Comparison of ENCODE assay signal across 9 mouse cellular contexts in the genomic region with DNA sequence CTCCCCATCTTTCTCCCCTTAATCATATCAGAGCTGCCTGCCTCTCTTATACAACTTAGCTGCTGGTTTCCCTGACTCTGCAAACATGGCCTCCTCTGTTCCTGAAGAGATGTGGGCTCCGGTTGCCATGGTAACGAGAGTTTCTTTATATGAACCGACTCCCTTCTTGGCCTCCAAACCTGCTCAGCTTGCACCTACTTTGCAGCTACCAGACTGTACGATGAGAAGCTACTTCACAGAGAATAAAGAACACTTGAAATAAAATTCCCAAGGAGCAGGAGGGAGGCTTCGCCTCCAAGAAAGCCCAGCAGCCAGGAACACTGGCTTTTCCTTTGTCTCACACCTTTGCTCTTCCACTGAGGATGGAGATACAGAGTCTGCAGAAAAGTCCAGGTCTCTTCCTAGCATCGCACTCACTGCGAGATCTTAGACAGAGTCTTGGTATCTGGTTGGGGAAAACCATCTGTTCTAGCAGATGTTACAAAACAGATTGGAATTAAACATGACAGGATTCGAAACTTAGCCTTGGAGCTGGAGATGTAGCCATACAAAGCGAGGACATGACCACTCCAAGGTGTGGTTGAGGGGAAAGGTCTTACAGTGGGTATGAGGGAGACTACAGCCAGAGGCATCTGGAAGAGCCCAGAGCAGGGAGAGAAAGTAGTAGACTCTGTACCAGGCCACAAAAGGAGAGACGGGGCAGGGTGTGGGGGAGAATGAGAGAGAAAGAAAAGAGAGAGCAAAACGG. TPM values are rescaled to one million over a fixed set of nuclear protein-coding genes. Genes with fewer than 3 reads are reported as not detected.
A peak's percentile ranks its signal among the peaks of the same experiment; 100 is the strongest.
DNase-seq lines count a peak whose midpoint lies in the region; ATAC-seq and TF ChIP-seq lines count a peak whose summit lies in the region.
"Had no signal": no experiment of that assay in that cellular context is flagged by ENCODE, and none has a peak within 500 bp of the region (broad histone marks: within the 10 kb centered on the region; RNA-seq: fewer than 3 reads in every experiment).

No protein-coding gene starts in this region.

- H3K27ac ChIP-seq in lung, postnatal 0 days (ENCODE audit: low read length): no peak overlapping the region

- H3K9me3 ChIP-seq in lung, postnatal 0 days (ENCODE audit: low read length): no peaks in the 10 kb centered on the region

- peak; percentile 79 for ATAC-seq in lung, postnatal 0 days

- intact Hi-C loops in left cerebral cortex, postnatal 14 days (cut with DNase I): loop anchor here (5.0 kb wide), 1 partner anchor 58 kb away; the partner anchor contains the start of gene Tmem132a

- no peaks in the 10 kb centered on the region for H3K4me1 ChIP-seq in lung, postnatal 0 days (ENCODE audit: insufficient read depth, low read depth, low read length)

- H3K9ac ChIP-seq in lung, postnatal 0 days (replicated peaks; ENCODE audit: low read depth): no peak overlapping the region

- H3K4me2 ChIP-seq in lung, postnatal 0 days (replicated peaks; ENCODE audit: low read depth, low read length): no peak overlapping the region

- no peak for TF ChIP-seq EP300 in lung, postnatal 0 days (IDR thresholded peaks at IDR 0.05)

- peak; percentile 78 for DNase-seq in lung, postnatal 0 days (ENCODE audit: low spot score)
- no peak for DNase-seq in lung, postnatal 4 days
- DNase-seq in frontal cortex, adult 2 months (ENCODE audit: extremely low spot score in 1 of 2, low spot score in 1 of 2): peak; percentile 88
- peak; percentile 81 to 94 for DNase-seq in left cerebral cortex, postnatal 14 days (ENCODE audit: low spot score in 2 of 2)
- peak; percentile 48 for DNase-seq in right cerebral cortex, postnatal 4 days
- no peak for DNase-seq in gastrocnemius, adult 8-10 months (ENCODE audit: low spot score in 2 of 2)
- DNase-seq in MN1 (ENCODE audit: low spot score): no peak

- H3K4me3 ChIP-seq in lung, postnatal 0 days (ENCODE audit: low read depth, low read length): no peak overlapping the region
- H3K4me3 ChIP-seq: myocyte had no signal

- 53% methylated on average over 11 of the region's 11 CpGs for WGBS in lung, postnatal 0 days

- no peaks in the 10 kb centered on the region for H3K27me3 ChIP-seq in lung, postnatal 0 days (replicated peaks; ENCODE audit: insufficient read depth, low read length)

- no peak for TF ChIP-seq CTCF in lung, postnatal 0 days (IDR thresholded peaks at IDR 0.05)

- no peaks in the 10 kb centered on the region for H3K36me3 ChIP-seq in lung, postnatal 0 days (ENCODE audit: insufficient read depth, low read length)

RNA-seq across cellular contexts. Expression of gene Cd6, which starts 20.3 kb away (rescaled TPM):
- polyA plus RNA-seq in lung, postnatal 0 days (2015; fragmentation: Nextera tagmentation; extraction: Ambion mirVana): not detected in 2 replicates
- polyA plus RNA-seq in frontal cortex, adult 2 months (2012; rRNA removed): 1.5 and 3.8 TPM in 2 replicates
- total RNA-seq in left cerebral cortex, postnatal 14 days (2021): 1 to 10 TPM; 1.3 to 1.5 TPM
- not detected for total RNA-seq in gastrocnemius, adult 8-10 months (2022)
- polyA plus RNA-seq: myocyte; testis, adult 2 months had no signal

RNA-seq across cellular contexts. Expression of gene Slc15a3, which starts 29.9 kb away (rescaled TPM):
- polyA plus RNA-seq in lung, postnatal 0 days (2015; fragmentation: Nextera tagmentation; extraction: Ambion mirVana): 3.0 and 3.7 TPM in 2 replicates
- polyA plus RNA-seq in frontal cortex, adult 2 months (2012; rRNA removed): 1.7 and 2.2 TPM in 2 replicates
- 1 to 10 TPM; 1.4 to 1.5 TPM for total RNA-seq in left cerebral cortex, postnatal 14 days (2021)
- under 1 TPM; 0.08 to 0.45 (median 0.22) TPM for total RNA-seq in gastrocnemius, adult 8-10 months (2022)

Comparison
In these comparisons a context has a peak if more than half of its experiments do, and no peak if none do; other contexts are left out.
1. DNase-seq: peak in lung, postnatal 0 days (single experiment), frontal cortex, adult 2 months (2 of 2), left cerebral cortex, postnatal 14 days (2 of 2) and right cerebral cortex, postnatal 4 days (single experiment); none in lung, postnatal 4 days (0 of 2), gastrocnemius, adult 8-10 months (0 of 2) and MN1 (single experiment).